Mouse (Mus musculus): Measurements from ENCODE around the gene Dera. TPM values are rescaled to one million over a fixed set of nuclear protein-coding genes. Genes with fewer than 3 reads are reported as not detected.

Dera gene
- total and polyA plus RNA-seq, 2 experiments from 2014 or later = 12.1 to 17.9 TPM

GRCm38 (mm10) chr6:137757891-137758290 lies 3.5 kb downstream of the Dera start:
- no peak overlapping the region for H3K4me3 ChIP-seq (ENCODE audit: low read length)
- DNase-seq (ENCODE audit: low spot score) (no peak), ATAC-seq (no peak)
- TF ChIP-seq CTCF (IDR thresholded peaks at IDR 0.05; ENCODE audit: low read depth) = no peak
- no peak overlapping the region for H3K27ac ChIP-seq
- no peak overlapping the region for H3K9ac ChIP-seq (replicated peaks; ENCODE audit: low read length)
- H3K4me1 ChIP-seq (ENCODE audit: insufficient read depth, low read length) = no peaks in the 10 kb centered on the region
- 84% methylated on average over 1 of the region's 1 CpGs for WGBS
- H3K4me2 ChIP-seq (ENCODE audit: low read depth, low read length) = no peak overlapping the region
- no peaks in the 10 kb centered on the region for H3K27me3 ChIP-seq (ENCODE audit: insufficient read depth, low read length)
- no peaks in the 10 kb centered on the region for H3K36me3 ChIP-seq (ENCODE audit: insufficient read depth, low read length)
- no peaks in the 10 kb centered on the region for H3K9me3 ChIP-seq (ENCODE audit: low read length)

DNA sequence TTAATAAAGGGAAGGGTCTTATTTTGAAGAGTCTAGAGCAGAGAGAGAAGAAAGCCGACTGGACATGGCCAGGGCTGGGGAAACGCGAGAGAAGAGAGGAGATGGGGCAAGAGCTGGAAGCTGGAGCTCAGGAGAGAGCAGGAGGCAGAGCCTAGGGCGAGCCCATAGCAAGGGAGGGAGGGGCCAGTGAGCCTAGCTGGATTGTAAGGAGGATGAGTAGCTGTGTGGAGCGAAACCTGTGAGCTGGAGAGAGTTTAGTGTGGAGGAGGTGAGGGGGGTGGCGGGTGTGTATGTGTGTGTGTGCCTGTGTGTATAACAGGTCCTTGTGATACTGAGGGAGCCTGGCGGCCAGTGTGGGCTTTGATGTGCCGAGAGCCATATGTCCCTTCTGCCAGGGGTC lies 5.3 kb downstream of the Dera start:
- Histone ChIP-seq H3K9ac (replicated peaks; ENCODE audit: low read length) (no peak overlapping the region), H3K36me3 (ENCODE audit: insufficient read depth, low read length) (no peaks in the 10 kb centered on the region), H3K9me3 (ENCODE audit: low read length) (no peaks in the 10 kb centered on the region), H3K27ac (no peak overlapping the region), H3K4me3 (ENCODE audit: low read length) (no peak overlapping the region), H3K4me2 (ENCODE audit: low read depth, low read length) (no peak overlapping the region), H3K4me1 (ENCODE audit: insufficient read depth, low read length) (no peaks in the 10 kb centered on the region), H3K27me3 (ENCODE audit: insufficient read depth, low read length) (no peaks in the 10 kb centered on the region)
- WGBS = 63% methylated on average over 8 of the region's 8 CpGs
- DNase-seq (ENCODE audit: low spot score) = no peak
- TF ChIP-seq CTCF (IDR thresholded peaks at IDR 0.05; ENCODE audit: low read depth) = no peak
- ATAC-seq = 0 out of 2 replicates have a peak, but pooled peaks have one; percentile 35

DNA sequence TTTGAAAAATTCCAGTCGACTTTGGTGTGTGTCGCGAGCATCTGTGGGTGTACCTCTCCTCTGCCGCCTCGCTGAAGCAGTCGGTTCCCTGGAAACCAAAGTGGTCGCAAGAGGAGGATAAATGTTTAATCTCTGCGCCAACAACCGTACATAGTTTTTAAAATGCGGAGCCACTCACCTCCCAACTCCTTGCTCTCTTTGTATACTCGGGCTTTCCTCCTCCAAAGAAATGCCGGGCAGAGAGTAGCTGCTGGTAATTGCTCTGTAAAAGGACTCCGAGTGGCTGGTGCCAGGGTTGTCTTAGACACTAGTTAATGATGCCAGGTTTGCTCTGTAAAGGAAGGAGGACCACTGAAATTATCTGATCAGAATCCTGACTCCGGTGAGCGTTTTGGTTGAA lies 6.6 kb downstream of the Dera start:
- H3K27me3 ChIP-seq (ENCODE audit: insufficient read depth, low read length) = no peaks in the 10 kb centered on the region
- H3K27ac ChIP-seq = no peak overlapping the region
- no peak for ATAC-seq
- H3K4me2 ChIP-seq (ENCODE audit: low read depth, low read length) = peak overlapping the region; percentile 14
- no peaks in the 10 kb centered on the region for H3K4me1 ChIP-seq (ENCODE audit: insufficient read depth, low read length)
- no peaks in the 10 kb centered on the region for H3K9me3 ChIP-seq (ENCODE audit: low read length)
- no peaks in the 10 kb centered on the region for H3K36me3 ChIP-seq (ENCODE audit: insufficient read depth, low read length)
- no peak overlapping the region for H3K9ac ChIP-seq (replicated peaks; ENCODE audit: low read length)
- TF ChIP-seq CTCF (IDR thresholded peaks at IDR 0.05; ENCODE audit: low read depth) = no peak
- DNase-seq (ENCODE audit: low spot score) = peak; percentile 6
- 67% methylated on average over 15 of the region's 15 CpGs for WGBS
- no peak overlapping the region for H3K4me3 ChIP-seq (ENCODE audit: low read length)

GRCm38 (mm10) chr6:137764572-137765210 lies 10.3 kb downstream of the Dera start:
- H3K27me3 ChIP-seq (ENCODE audit: insufficient read depth, low read length) = no peaks in the 10 kb centered on the region
- DNase-seq (ENCODE audit: low spot score) = no peak
- H3K4me1 ChIP-seq (ENCODE audit: insufficient read depth, low read length) = no peaks in the 10 kb centered on the region
- WGBS = 38% methylated on average over 3 of the region's 3 CpGs
- no peak overlapping the region for H3K4me2 ChIP-seq (ENCODE audit: low read depth, low read length)
- no peak overlapping the region for H3K4me3 ChIP-seq (ENCODE audit: low read length)
- no peak overlapping the region for H3K9ac ChIP-seq (replicated peaks; ENCODE audit: low read length)
- no peaks in the 10 kb centered on the region for H3K9me3 ChIP-seq (ENCODE audit: low read length)
- H3K27ac ChIP-seq = no peak overlapping the region
- no peak for TF ChIP-seq CTCF (IDR thresholded peaks at IDR 0.05; ENCODE audit: low read depth)
- no peak for ATAC-seq
- no peaks in the 10 kb centered on the region for H3K36me3 ChIP-seq (ENCODE audit: insufficient read depth, low read length)

DNA sequence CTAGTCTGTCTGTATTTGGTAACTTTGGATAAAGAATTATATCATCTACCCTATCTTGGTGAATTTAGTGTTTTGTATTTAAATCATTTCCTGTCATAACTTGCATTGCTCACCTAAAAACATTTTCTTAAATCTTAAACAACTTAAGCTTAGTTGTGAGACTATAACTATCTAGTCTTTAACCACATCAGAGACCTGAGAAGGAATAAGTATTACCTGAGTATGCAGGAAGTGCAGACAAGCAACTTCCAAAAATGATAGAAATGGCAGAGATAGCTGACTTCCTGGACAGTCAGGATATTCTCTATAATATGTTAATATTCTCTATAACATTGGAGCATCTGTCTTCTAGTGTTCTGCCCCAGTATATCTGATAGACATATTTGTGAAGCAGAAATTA lies 11.8 kb downstream of the Dera start:
- no peaks in the 10 kb centered on the region for H3K27me3 ChIP-seq (ENCODE audit: insufficient read depth, low read length)
- no peak overlapping the region for H3K4me3 ChIP-seq (ENCODE audit: low read length)
- no peak for TF ChIP-seq CTCF (IDR thresholded peaks at IDR 0.05; ENCODE audit: low read depth)
- no peak overlapping the region for H3K27ac ChIP-seq
- ATAC-seq = no peak
- no peaks in the 10 kb centered on the region for H3K4me1 ChIP-seq (ENCODE audit: insufficient read depth, low read length)
- H3K36me3 ChIP-seq (ENCODE audit: insufficient read depth, low read length) = no peaks in the 10 kb centered on the region
- no peak overlapping the region for H3K4me2 ChIP-seq (ENCODE audit: low read depth, low read length)
- no peak for DNase-seq (ENCODE audit: low spot score)
- H3K9ac ChIP-seq (replicated peaks; ENCODE audit: low read length) = no peak overlapping the region
- no peaks in the 10 kb centered on the region for H3K9me3 ChIP-seq (ENCODE audit: low read length)

- no peak overlapping the region for H3K4me3 ChIP-seq (ENCODE audit: low read length)
- WGBS = 60% methylated on average over 3 of the region's 3 CpGs
- H3K36me3 ChIP-seq (ENCODE audit: insufficient read depth, low read length) = no peaks in the 10 kb centered on the region
- no peaks in the 10 kb centered on the region for H3K9me3 ChIP-seq (ENCODE audit: low read length)
- DNase-seq (ENCODE audit: low spot score) = no peak
- H3K27ac ChIP-seq = no peak overlapping the region
- no peaks in the 10 kb centered on the region for H3K27me3 ChIP-seq (ENCODE audit: insufficient read depth, low read length)
- no peaks in the 10 kb centered on the region for H3K4me1 ChIP-seq (ENCODE audit: insufficient read depth, low read length)
- no peak overlapping the region for H3K4me2 ChIP-seq (ENCODE audit: low read depth, low read length)
- no peak overlapping the region for H3K9ac ChIP-seq (replicated peaks; ENCODE audit: low read length)
- TF ChIP-seq CTCF (IDR thresholded peaks at IDR 0.05; ENCODE audit: low read depth) = no peak
- ATAC-seq = no peak
Measured at GRCm38 (mm10) chr6:137771621-137772250, 17.4 kb downstream of the Dera start.

GRCm38 (mm10) chr6:137772918-137773636 lies 18.7 kb downstream of the Dera start:
- Histone ChIP-seq H3K27ac (no peak overlapping the region), H3K4me2 (ENCODE audit: low read depth, low read length) (no peak overlapping the region), H3K27me3 (ENCODE audit: insufficient read depth, low read length) (no peaks in the 10 kb centered on the region), H3K9ac (replicated peaks; ENCODE audit: low read length) (no peak overlapping the region), H3K4me1 (ENCODE audit: insufficient read depth, low read length) (no peaks in the 10 kb centered on the region), H3K9me3 (ENCODE audit: low read length) (no peaks in the 10 kb centered on the region), H3K4me3 (ENCODE audit: low read length) (no peak overlapping the region), H3K36me3 (ENCODE audit: insufficient read depth, low read length) (no peaks in the 10 kb centered on the region)
- DNase-seq (ENCODE audit: low spot score) (no peak), ATAC-seq (no peak)
- TF ChIP-seq CTCF (IDR thresholded peaks at IDR 0.05; ENCODE audit: low read depth) = no peak
- 95% methylated on average over 8 of the region's 8 CpGs for WGBS
